Mouse (Mus musculus): ENCODE results near the gene Gdf7. TPM values are rescaled to one million over a fixed set of nuclear protein-coding genes. Genes with fewer than 3 reads are reported as not detected.

Gdf7 gene
- total RNA-seq, 2 experiments from 2014 or later, result 0.48 to 0.63 TPM

- DNase-seq (ENCODE audit: low spot score in 2 of 2), result no peak
- intact Hi-C loops (cut with DNase I), result no loop called here
Measured at GRCm38 (mm10) chr12:8331489-8332173, 29.9 kb upstream of the Gdf7 start.

- intact Hi-C loops (cut with DNase I), result loop anchor here (5.0 kb wide), 1 partner anchor 123 kb away; no protein-coding TSS in a partner anchor
- no peak for DNase-seq (ENCODE audit: low spot score in 2 of 2)
Measured at GRCm38 (mm10) chr12:8329236-8329635, 27.5 kb upstream of the Gdf7 start.

GRCm38 (mm10) chr12:8327675-8328053 lies 25.9 kb upstream of the Gdf7 start:
- intact Hi-C loops (cut with DNase I), result loop anchor here (1.0 to 5.0 kb wide), 2 partner anchors 125 to 173 kb away; partner anchors contain the start of gene Rhob
- DNase-seq (ENCODE audit: low spot score in 2 of 2), result no peak

- intact Hi-C loops (cut with DNase I), result loop anchor here (1.0 to 5.0 kb wide), 2 partner anchors 125 to 173 kb away; partner anchors contain the start of gene Rhob
- DNase-seq (ENCODE audit: low spot score in 2 of 2), result peak; percentile 96 to 98
Measured at GRCm38 (mm10) chr12:8326825-8327674, 25.3 kb upstream of the Gdf7 start.

- intact Hi-C loops (cut with DNase I), result loop anchor here (5.0 kb wide), 1 partner anchor 126 kb away; no protein-coding TSS in a partner anchor
Measured at GRCm38 (mm10) chr12:8325943-8326522, 24.3 kb upstream of the Gdf7 start.

GRCm38 (mm10) chr12:8325245-8325942 lies 23.6 kb upstream of the Gdf7 start:
- intact Hi-C loops (cut with DNase I), result loop anchor here (5.0 kb wide), 1 partner anchor 127 kb away; no protein-coding TSS in a partner anchor
- DNase-seq (ENCODE audit: low spot score in 2 of 2), result no peak

More at GRCm38 (mm10) chr12:8325943-8326522, 24.3 kb upstream of the Gdf7 start:
- DNase-seq (ENCODE audit: low spot score in 2 of 2), result no peak

- intact Hi-C loops (cut with DNase I), result loop anchor here (5.0 kb wide), 1 partner anchor 223 kb away; no protein-coding TSS in a partner anchor
- no peak for DNase-seq (ENCODE audit: low spot score in 2 of 2)
Measured at GRCm38 (mm10) chr12:8324086-8324485, 22.3 kb upstream of the Gdf7 start.

- intact Hi-C loops (cut with DNase I), result loop anchor here (5.0 kb wide), 1 partner anchor 226 kb away; no protein-coding TSS in a partner anchor
- DNase-seq (ENCODE audit: low spot score in 2 of 2), result no peak
Measured at GRCm38 (mm10) chr12:8321506-8321905, 19.8 kb upstream of the Gdf7 start.

- DNase-seq (ENCODE audit: low spot score in 2 of 2), result peak; percentile 83 to 86
- intact Hi-C loops (cut with DNase I), result loop anchor here (5.0 kb wide), 1 partner anchor 227 kb away; no protein-coding TSS in a partner anchor
Measured at GRCm38 (mm10) chr12:8320084-8320713, 18.4 kb upstream of the Gdf7 start.

GRCm38 (mm10) chr12:8316541-8316940 lies 14.8 kb upstream of the Gdf7 start:
- intact Hi-C loops (cut with DNase I), result no loop called here
- peak in 1 of 2 experiments; percentile 49 for DNase-seq (ENCODE audit: low spot score in 2 of 2)

- intact Hi-C loops (cut with DNase I), result no loop called here
Measured at GRCm38 (mm10) chr12:8313773-8314172, 12.0 kb upstream of the Gdf7 start.

GRCm38 (mm10) chr12:8313270-8313771 lies 11.6 kb upstream of the Gdf7 start, which contains the start of gene Hs1bp3:
Gene Hs1bp3, plus strand, starts transcription at chr12:8313432.
- peak; percentile 82 to 87 for DNase-seq (ENCODE audit: low spot score in 2 of 2)
- intact Hi-C loops (cut with DNase I), result no loop called here

More at GRCm38 (mm10) chr12:8313773-8314172, 12.0 kb upstream of the Gdf7 start:
- DNase-seq (ENCODE audit: low spot score in 2 of 2), result no peak

- intact Hi-C loops (cut with DNase I), result no loop called here
Measured at GRCm38 (mm10) chr12:8312266-8312665, 10.5 kb upstream of the Gdf7 start.

GRCm38 (mm10) chr12:8310992-8311391 lies 9.2 kb upstream of the Gdf7 start:
- intact Hi-C loops (cut with DNase I), result no loop called here
- DNase-seq (ENCODE audit: low spot score in 2 of 2), result no peak

More at GRCm38 (mm10) chr12:8312266-8312665, 10.5 kb upstream of the Gdf7 start:
- DNase-seq (ENCODE audit: low spot score in 2 of 2), result no peak

GRCm38 (mm10) chr12:8306910-8307309 lies 5.2 kb upstream of the Gdf7 start:
- DNase-seq (ENCODE audit: low spot score in 2 of 2), result no peak
- intact Hi-C loops (cut with DNase I), result loop anchor here (2.0 to 5.0 kb wide), 3 partner anchors 248 to 435 kb away; no protein-coding TSS in a partner anchor

GRCm38 (mm10) chr12:8306432-8306831 lies 4.7 kb upstream of the Gdf7 start:
- DNase-seq (ENCODE audit: low spot score in 2 of 2), result peak; percentile 55 to 76
- intact Hi-C loops (cut with DNase I), result loop anchor here (2.0 to 5.0 kb wide), 3 partner anchors 248 to 434 kb away; no protein-coding TSS in a partner anchor

- intact Hi-C loops (cut with DNase I), result loop anchor here (5.0 kb wide), 2 partner anchors 313 to 433 kb away; no protein-coding TSS in a partner anchor
- DNase-seq (ENCODE audit: low spot score in 2 of 2), result no peak
Measured at GRCm38 (mm10) chr12:8305258-8305657, 3.5 kb upstream of the Gdf7 start.

Data from left cerebral cortex, postnatal 14 days (tissue).